Mouse (Mus musculus) liver, embryonic 13.5 days (tissue): Measurements from ENCODE around the gene 4930524B15Rik. TPM values are rescaled to one million over a fixed set of nuclear protein-coding genes. Genes with fewer than 3 reads are reported as not detected.

ENCODE experiments used
- ATAC-seq: fragments of 200-750 bp; cut with Nextera tagmentation; 2 replicates; pipeline ENCODE4 v1.8.0; 2017; ENCODE audit warnings: low read depth, mild to moderate bottlenecking, moderate number of reproducible peaks, moderate library complexity
- DNase-seq: peaks from one replicate; pipeline ENCODE4 v3.0.0; 2022
- H3K27ac ChIP-seq: fragments of 300-500 bp; sonication (generic); 2 replicates; pipeline ENCODE4 v1.5.1; 2015; ENCODE audit warnings: moderate library complexity, mild to moderate bottlenecking, inconsistent platforms
- H3K27me3 ChIP-seq: fragments of 300-500 bp; sonication (generic); 2 replicates; pipeline ENCODE4 v1.6.1; 2015; ENCODE audit warnings: mild to moderate bottlenecking, inconsistent platforms
- H3K36me3 ChIP-seq: fragments of 300-500 bp; sonication (generic); 2 replicates; pipeline ENCODE4 v1.6.1; 2015; ENCODE audit warnings: mild to moderate bottlenecking, inconsistent platforms
- H3K4me1 ChIP-seq: fragments of 300-500 bp; sonication (generic); replicated peaks from 2 replicates; pipeline ENCODE4 v1.6.1; 2015; ENCODE audit warnings: inconsistent platforms
- H3K4me2 ChIP-seq: fragments of 300-500 bp; sonication (generic); 2 replicates; pipeline ENCODE4 v1.6.1; 2015; ENCODE audit warnings: inconsistent platforms, mild to moderate bottlenecking, moderate library complexity
- H3K4me3 ChIP-seq: fragments of 300-500 bp; sonication (generic); replicated peaks from 2 replicates; pipeline ENCODE4 v1.5.1; 2015; ENCODE audit warnings: mild to moderate bottlenecking, inconsistent platforms
- H3K9ac ChIP-seq: fragments of 300-500 bp; sonication (generic); 2 replicates; pipeline ENCODE4 v1.6.1; 2015; ENCODE audit warnings: mild to moderate bottlenecking, inconsistent platforms
- H3K9me3 ChIP-seq: fragments of 300-500 bp; sonication (generic); replicated peaks from 2 replicates; pipeline ENCODE4 v1.6.1; 2016; ENCODE audit warnings: inconsistent platforms
- WGBS: fragments of 180-500 bp; shearing (Covaris S2); methylation state at CpG from one replicate; pipeline ENCODE4 v1.1.7; 2015; ENCODE audit not compliant: insufficient replicate concordance; 5-methylcytosine and 5-hydroxymethylcytosine counted together
- polyA plus RNA-seq: library from polyadenylated mRNA; unstranded; fragments of >200 nt; fragmentation: Nextera tagmentation; extraction: Ambion mirVana; gene quantifications from 2 replicates; pipeline ENCODE4 v1.2.1, GENCODE M21; 2015

4930524B15Rik gene
- polyA plus RNA-seq: not detected in 2 replicates

- Histone ChIP-seq H3K9me3 (no peaks in the 10 kb centered on the region), H3K27me3 (no peaks in the 10 kb centered on the region), H3K4me3 (peak within 1 kb of the TSS; percentile 21; the same call in 1 of the 2 replicates), H3K4me1 (no peaks in the 10 kb centered on the region), H3K36me3 (no peaks in the 10 kb centered on the region), H3K27ac (no peak within 1 kb of the TSS), H3K4me2 (peak within 1 kb of the TSS; percentile 55), H3K9ac (no peak within 1 kb of the TSS)
- 52% methylated on average over 49 of the region's 49 CpGs for WGBS
- no peak for DNase-seq
- no peak for ATAC-seq
Measured at GRCm38 (mm10) chr11:31965256-31966134, at the start of gene 4930524B15Rik. TSS of gene 4930524B15Rik (plus strand) at chr11:31965592.

- H3K36me3 ChIP-seq: peaks cover 54% of the 10 kb centered on the region
- no peak overlapping the region for H3K4me2 ChIP-seq
- DNase-seq (no peak), ATAC-seq (no peak)
- H3K4me3 ChIP-seq: no peak overlapping the region
- no peak overlapping the region for H3K27ac ChIP-seq
- WGBS: 85% methylated on average over 1 of the region's 1 CpGs
- H3K9me3 ChIP-seq: no peaks in the 10 kb centered on the region
- no peak overlapping the region for H3K9ac ChIP-seq
- H3K27me3 ChIP-seq: no peaks in the 10 kb centered on the region
- H3K4me1 ChIP-seq: no peaks in the 10 kb centered on the region
Measured at GRCm38 (mm10) chr11:31917769-31918168, 47.6 kb upstream of the 4930524B15Rik start.

- Histone ChIP-seq H3K9me3 (no peaks in the 10 kb centered on the region), H3K27ac (peak overlapping the region; percentile 27; the same call in 1 of the 2 replicates), H3K9ac (no peak overlapping the region), H3K4me1 (peaks cover 7% of the 10 kb centered on the region; the same call in 1 of the 2 replicates), H3K4me3 (no peak overlapping the region), H3K27me3 (no peaks in the 10 kb centered on the region), H3K36me3 (peaks cover 90% of the 10 kb centered on the region), H3K4me2 (no peak overlapping the region)
- ATAC-seq: peak; percentile 78
- no peak for DNase-seq
- 61% methylated on average over 10 of the region's 10 CpGs for WGBS
Measured at GRCm38 (mm10) chr11:31930051-31930450, 35.3 kb upstream of the 4930524B15Rik start.

GRCm38 (mm10) chr11:31935652-31936051 lies 29.7 kb upstream of the 4930524B15Rik start:
- Histone ChIP-seq H3K4me2 (no peak overlapping the region), H3K27me3 (no peaks in the 10 kb centered on the region), H3K27ac (no peak overlapping the region), H3K4me1 (no peaks in the 10 kb centered on the region), H3K4me3 (no peak overlapping the region), H3K9me3 (no peaks in the 10 kb centered on the region), H3K36me3 (peaks cover 54% of the 10 kb centered on the region), H3K9ac (no peak overlapping the region)
- no peak for ATAC-seq
- WGBS: 53% methylated on average over 4 of the region's 4 CpGs
- DNase-seq: no peak

GRCm38 (mm10) chr11:31936910-31937525 lies 28.4 kb upstream of the 4930524B15Rik start:
- no peaks in the 10 kb centered on the region for H3K9me3 ChIP-seq
- DNase-seq (no peak), ATAC-seq (no peak)

GRCm38 (mm10) chr11:31940898-31941639 lies 24.3 kb upstream of the 4930524B15Rik start:
- H3K4me3 ChIP-seq: no peak overlapping the region
- no peak for ATAC-seq
- WGBS: 82% methylated on average over 13 of the region's 13 CpGs

More at GRCm38 (mm10) chr11:31936910-31937525, 28.4 kb upstream of the 4930524B15Rik start:
- Histone ChIP-seq H3K27ac (no peak overlapping the region), H3K4me2 (no peak overlapping the region), H3K36me3 (peaks cover 40% of the 10 kb centered on the region), H3K4me3 (no peak overlapping the region), H3K9ac (no peak overlapping the region), H3K27me3 (no peaks in the 10 kb centered on the region), H3K4me1 (no peaks in the 10 kb centered on the region)
- WGBS: 91% methylated on average over 10 of the region's 10 CpGs

GRCm38 (mm10) chr11:31941640-31942638 lies 23.5 kb upstream of the 4930524B15Rik start:
- no peak for ATAC-seq
- Histone ChIP-seq H3K27ac (no peak overlapping the region), H3K9ac (no peak overlapping the region), H3K27me3 (no peaks in the 10 kb centered on the region), H3K9me3 (no peaks in the 10 kb centered on the region), H3K4me2 (no peak overlapping the region), H3K4me3 (no peak overlapping the region), H3K4me1 (no peaks in the 10 kb centered on the region), H3K36me3 (peaks cover 2% of the 10 kb centered on the region)
- DNase-seq: no peak
- WGBS: 71% methylated on average over 4 of the region's 4 CpGs

More at GRCm38 (mm10) chr11:31940898-31941639, 24.3 kb upstream of the 4930524B15Rik start:
- H3K9ac ChIP-seq: no peak overlapping the region
- H3K27ac ChIP-seq: no peak overlapping the region
- no peaks in the 10 kb centered on the region for H3K4me1 ChIP-seq
- no peaks in the 10 kb centered on the region for H3K9me3 ChIP-seq
- H3K36me3 ChIP-seq: peaks cover 11% of the 10 kb centered on the region
- H3K27me3 ChIP-seq: no peaks in the 10 kb centered on the region
- no peak for DNase-seq
- H3K4me2 ChIP-seq: no peak overlapping the region

GRCm38 (mm10) chr11:31945471-31945870 lies 19.9 kb upstream of the 4930524B15Rik start:
- H3K4me1 ChIP-seq: peaks cover 17% of the 10 kb centered on the region
- H3K9ac ChIP-seq: no peak overlapping the region
- 71% methylated on average over 3 of the region's 3 CpGs for WGBS
- no peak overlapping the region for H3K4me2 ChIP-seq
- H3K27me3 ChIP-seq: peaks cover under 1% of the 10 kb centered on the region; the same call in 1 of the 2 replicates
- H3K9me3 ChIP-seq: no peaks in the 10 kb centered on the region
- no peak for DNase-seq
- H3K36me3 ChIP-seq: no peaks in the 10 kb centered on the region
- H3K4me3 ChIP-seq: no peak overlapping the region
- no peak for ATAC-seq
- H3K27ac ChIP-seq: no peak overlapping the region

GRCm38 (mm10) chr11:31948462-31949330 lies 16.7 kb upstream of the 4930524B15Rik start:
- no peaks in the 10 kb centered on the region for H3K9me3 ChIP-seq
- peak; percentile 52 for ATAC-seq
- peak overlapping the region; percentile 54 for H3K4me3 ChIP-seq
- peaks cover 17% of the 10 kb centered on the region for H3K4me1 ChIP-seq
- H3K4me2 ChIP-seq: peak overlapping the region; percentile 69
- H3K9ac ChIP-seq: peak overlapping the region; percentile 46
- no peaks in the 10 kb centered on the region for H3K36me3 ChIP-seq
- WGBS: 16% methylated on average over 15 of the region's 15 CpGs
- no peak overlapping the region for H3K27ac ChIP-seq
- peaks cover 7% of the 10 kb centered on the region; the same call in 1 of the 2 replicates for H3K27me3 ChIP-seq
- no peak for DNase-seq
